Mouse (Mus musculus) forebrain, embryonic 11.5 days (tissue): ENCODE measurements around the gene Tnfaip3. TPM values are rescaled to one million over a fixed set of nuclear protein-coding genes. Genes with fewer than 3 reads are reported as not detected.

Experiments
- ATAC-seq: fragments of 200-750 bp; cut with Nextera tagmentation; replicated peaks from 2 replicates; pipeline ENCODE4 v1.8.0; 2017; ENCODE audit warnings: moderate TSS enrichment; ENCODE audit not compliant: low FRiP score
- DNase-seq: peaks from one replicate; pipeline ENCODE4 v3.0.0-alpha.2; 2017; ENCODE audit warnings: low spot score
- H3K27ac ChIP-seq: fragments of 300-500 bp; sonication (generic); 2 replicates; pipeline ENCODE4 v1.5.1; 2014; ENCODE audit warnings: low read depth, low read length
- H3K27me3 ChIP-seq: fragments of 300-500 bp; sonication (generic); 2 replicates; pipeline ENCODE4 v1.6.1; 2014; ENCODE audit warnings: mild to moderate bottlenecking, low read length, mixed read lengths; ENCODE audit not compliant: control insufficient read depth, insufficient read depth
- H3K36me3 ChIP-seq: fragments of 300-500 bp; sonication (generic); 2 replicates; pipeline ENCODE4 v1.6.1; 2014; ENCODE audit warnings: mild to moderate bottlenecking, low read length, moderate library complexity, mixed read lengths; ENCODE audit not compliant: control insufficient read depth, insufficient read depth
- H3K4me1 ChIP-seq: fragments of 300-500 bp; sonication (generic); replicated peaks from 2 replicates; pipeline ENCODE4 v1.6.1; 2014; ENCODE audit warnings: low read length, mixed read lengths; ENCODE audit not compliant: control insufficient read depth, insufficient read depth
- H3K4me2 ChIP-seq: fragments of 300-500 bp; sonication (generic); 2 replicates; pipeline ENCODE4 v1.6.1; 2014; ENCODE audit warnings: low read depth, mild to moderate bottlenecking, low read length, moderate library complexity, mixed read lengths; ENCODE audit not compliant: severe bottlenecking
- H3K4me3 ChIP-seq: fragments of 300-500 bp; sonication (generic); 2 replicates; pipeline ENCODE4 v1.5.1; 2014; ENCODE audit warnings: low read depth, low read length
- H3K9ac ChIP-seq: fragments of 300-500 bp; sonication (generic); 2 replicates; pipeline ENCODE4 v1.6.1; 2014; ENCODE audit warnings: low read length
- H3K9me3 ChIP-seq: fragments of 300-500 bp; sonication (generic); 2 replicates; pipeline ENCODE4 v1.6.1; 2016; ENCODE audit warnings: low read length, mixed read lengths; ENCODE audit not compliant: control insufficient read depth
- WGBS: fragments of 180-500 bp; shearing (Covaris S2); extraction: QIAGEN DNeasy Blood & Tissue Kit; methylation state at CpG from one replicate; pipeline ENCODE4 v1.1.7; 2014; 5-methylcytosine and 5-hydroxymethylcytosine counted together
- polyA plus RNA-seq: library from polyadenylated mRNA; unstranded; fragments of >200 nt; fragmentation: Nextera tagmentation; extraction: Ambion mirVana; gene quantifications from 2 replicates; pipeline ENCODE4 v1.2.1, GENCODE M21; 2014

Gene Tnfaip3
- polyA plus RNA-seq, 1 experiment from 2014 or later: 1.2 TPM

- Histone ChIP-seq H3K4me1 (no peaks in the 10 kb centered on the region), H3K9me3 (no peaks in the 10 kb centered on the region), H3K4me2 (no peak overlapping the region), H3K4me3 (no peak overlapping the region), H3K27ac (no peak overlapping the region), H3K9ac (no peak overlapping the region), H3K36me3 (no peaks in the 10 kb centered on the region; the same call in 1 of the 2 replicates), H3K27me3 (no peaks in the 10 kb centered on the region)
- ATAC-seq: no peak
- no peak for DNase-seq
- 91% methylated on average over 8 of the region's 8 CpGs for WGBS
Observed at GRCm38 (mm10) chr10:19010414-19010813, 5.0 kb downstream of the Tnfaip3 start.

GRCm38 (mm10) chr10:19009186-19009672 lies 6.2 kb downstream of the Tnfaip3 start:
- no peaks in the 10 kb centered on the region for H3K4me1 ChIP-seq
- H3K27ac ChIP-seq: no peak overlapping the region
- H3K4me3 ChIP-seq: no peak overlapping the region
- no peak overlapping the region for H3K9ac ChIP-seq
- H3K27me3 ChIP-seq: no peaks in the 10 kb centered on the region
- no peak for ATAC-seq
- no peak overlapping the region for H3K4me2 ChIP-seq
- no peaks in the 10 kb centered on the region for H3K9me3 ChIP-seq
- 85% methylated on average over 8 of the region's 8 CpGs for WGBS
- no peak for DNase-seq
- no peaks in the 10 kb centered on the region; the same call in 1 of the 2 replicates for H3K36me3 ChIP-seq

- H3K9me3 ChIP-seq: no peaks in the 10 kb centered on the region
- ATAC-seq (no peak), DNase-seq (no peak)
- H3K36me3 ChIP-seq: no peaks in the 10 kb centered on the region; the same call in 1 of the 2 replicates
- H3K4me2 ChIP-seq: no peak overlapping the region
- H3K27me3 ChIP-seq: no peaks in the 10 kb centered on the region
- H3K9ac ChIP-seq: no peak overlapping the region
- no peak overlapping the region for H3K27ac ChIP-seq
- H3K4me3 ChIP-seq: no peak overlapping the region
- no peaks in the 10 kb centered on the region for H3K4me1 ChIP-seq
- 96% methylated on average over 4 of the region's 4 CpGs for whole genome bisulfite sequencing
Observed at GRCm38 (mm10) chr10:19008607-19008940, 6.9 kb downstream of the Tnfaip3 start.

GRCm38 (mm10) chr10:19007897-19008606 lies 7.4 kb downstream of the Tnfaip3 start:
- Histone ChIP-seq H3K9me3 (no peaks in the 10 kb centered on the region), H3K4me1 (no peaks in the 10 kb centered on the region), H3K4me3 (no peak overlapping the region), H3K27ac (no peak overlapping the region), H3K27me3 (no peaks in the 10 kb centered on the region), H3K4me2 (no peak overlapping the region), H3K36me3 (no peaks in the 10 kb centered on the region; the same call in 1 of the 2 replicates), H3K9ac (no peak overlapping the region)
- DNase-seq: no peak
- no peak for ATAC-seq
- 78% methylated on average over 8 of the region's 8 CpGs for WGBS

GRCm38 (mm10) chr10:19002091-19002785 lies 13.2 kb downstream of the Tnfaip3 start:
- H3K36me3 ChIP-seq: no peaks in the 10 kb centered on the region; the same call in 1 of the 2 replicates
- DNase-seq (no peak), ATAC-seq (no peak)
- H3K4me2 ChIP-seq: no peak overlapping the region
- H3K4me1 ChIP-seq: no peaks in the 10 kb centered on the region
- no peaks in the 10 kb centered on the region for H3K27me3 ChIP-seq
- WGBS: 92% methylated on average over 12 of the region's 12 CpGs
- H3K27ac ChIP-seq: no peak overlapping the region
- H3K9ac ChIP-seq: no peak overlapping the region
- no peaks in the 10 kb centered on the region for H3K9me3 ChIP-seq
- no peak overlapping the region for H3K4me3 ChIP-seq

- 71% methylated on average over 2 of the region's 2 CpGs for WGBS
- no peak overlapping the region for H3K27ac ChIP-seq
- no peak overlapping the region for H3K4me2 ChIP-seq
- H3K27me3 ChIP-seq: no peaks in the 10 kb centered on the region
- H3K4me3 ChIP-seq: no peak overlapping the region
- DNase-seq (no peak), ATAC-seq (no peak)
- H3K4me1 ChIP-seq: no peaks in the 10 kb centered on the region
- H3K36me3 ChIP-seq: no peaks in the 10 kb centered on the region
- H3K9ac ChIP-seq: no peak overlapping the region
- H3K9me3 ChIP-seq: no peaks in the 10 kb centered on the region
Observed at GRCm38 (mm10) chr10:18999427-18999826, 16.0 kb downstream of the Tnfaip3 start.

GRCm38 (mm10) chr10:18996331-18996730 lies 19.1 kb downstream of the Tnfaip3 start:
- no peak overlapping the region for H3K4me3 ChIP-seq
- ATAC-seq (no peak), DNase-seq (no peak)
- H3K27ac ChIP-seq: no peak overlapping the region
- no peak overlapping the region for H3K9ac ChIP-seq
- H3K4me1 ChIP-seq: no peaks in the 10 kb centered on the region
- H3K9me3 ChIP-seq: no peaks in the 10 kb centered on the region
- no peaks in the 10 kb centered on the region for H3K27me3 ChIP-seq
- no peak overlapping the region for H3K4me2 ChIP-seq
- H3K36me3 ChIP-seq: no peaks in the 10 kb centered on the region

GRCm38 (mm10) chr10:18995465-18996261 lies 19.8 kb downstream of the Tnfaip3 start:
- ATAC-seq: no peak
- no peak overlapping the region for H3K27ac ChIP-seq

More at GRCm38 (mm10) chr10:18995465-18996261, 19.8 kb downstream of the Tnfaip3 start:
- Histone ChIP-seq H3K27me3 (no peaks in the 10 kb centered on the region), H3K4me1 (no peaks in the 10 kb centered on the region), H3K9me3 (no peaks in the 10 kb centered on the region), H3K9ac (no peak overlapping the region), H3K4me3 (no peak overlapping the region), H3K4me2 (no peak overlapping the region), H3K36me3 (no peaks in the 10 kb centered on the region)
- WGBS: 88% methylated on average over 12 of the region's 12 CpGs
- no peak for DNase-seq
